Mouse (Mus musculus): ENCODE results near the gene Kat2b. TPM values are rescaled to one million over a fixed set of nuclear protein-coding genes. Genes with fewer than 3 reads are reported as not detected.
"Not testable (repeated sequence)": the region's sequence is repeated elsewhere in the genome, so short reads cannot be mapped to it uniquely, and the experiment has no call there.

Gene Kat2b
- polyA plus RNA-seq, 1 experiment from 2014 or later = 2.6 TPM

- H3K27me3 ChIP-seq (ENCODE audit: low read depth, poor library complexity, severe bottlenecking); H3K4me1 ChIP-seq; H3K27ac ChIP-seq (replicated peaks); DNase-seq (ENCODE audit: low spot score); H3K36me3 ChIP-seq; H3K9me3 ChIP-seq (replicated peaks); H3K4me3 ChIP-seq: not testable (repeated sequence)
- WGBS = 87% methylated on average over 8 of the region's 8 CpGs
Observed at GRCm38 (mm10) chr17:53697521-53697920, 130.9 kb downstream of the Kat2b start.

- no peaks in the 10 kb centered on the region for H3K36me3 ChIP-seq
- H3K27me3 ChIP-seq (ENCODE audit: low read depth, poor library complexity, severe bottlenecking) = no peaks in the 10 kb centered on the region
- H3K4me1 ChIP-seq = no peaks in the 10 kb centered on the region
- H3K27ac ChIP-seq (replicated peaks) = no peak overlapping the region
- no peak for DNase-seq (ENCODE audit: low spot score)
- H3K4me3 ChIP-seq = no peak overlapping the region
- H3K9me3 ChIP-seq (replicated peaks) = no peaks in the 10 kb centered on the region
- 64% methylated on average over 1 of the region's 1 CpGs for WGBS
Observed at GRCm38 (mm10) chr17:53714453-53714852, 147.8 kb downstream of the Kat2b start.

- WGBS = 61% methylated on average over 1 of the region's 1 CpGs
- DNase-seq (ENCODE audit: low spot score); H3K4me1 ChIP-seq: not testable (repeated sequence)
Observed at GRCm38 (mm10) chr17:53715161-53715560, 148.5 kb downstream of the Kat2b start.

GRCm38 (mm10) chr17:53718474-53718873, 151.8 kb downstream of the Kat2b start:
- 69% methylated on average over 1 of the region's 1 CpGs for whole genome bisulfite sequencing
- DNase-seq (ENCODE audit: low spot score) = no peak
- Histone ChIP-seq H3K4me3 (no peak overlapping the region), H3K36me3 (no peaks in the 10 kb centered on the region), H3K27me3 (ENCODE audit: low read depth, poor library complexity, severe bottlenecking) (no peaks in the 10 kb centered on the region), H3K4me1 (no peaks in the 10 kb centered on the region), H3K9me3 (replicated peaks) (no peaks in the 10 kb centered on the region), H3K27ac (replicated peaks) (no peak overlapping the region)

More at GRCm38 (mm10) chr17:53715161-53715560, 148.5 kb downstream of the Kat2b start:
- H3K27ac ChIP-seq (replicated peaks); H3K36me3 ChIP-seq; H3K4me3 ChIP-seq; H3K27me3 ChIP-seq (ENCODE audit: low read depth, poor library complexity, severe bottlenecking); H3K9me3 ChIP-seq (replicated peaks): not testable (repeated sequence)

- not testable (repeated sequence) for H3K9me3 ChIP-seq (replicated peaks); H3K27ac ChIP-seq (replicated peaks); H3K27me3 ChIP-seq (ENCODE audit: low read depth, poor library complexity, severe bottlenecking); H3K36me3 ChIP-seq; H3K4me3 ChIP-seq; DNase-seq (ENCODE audit: low spot score); H3K4me1 ChIP-seq
- WGBS = 91% methylated on average over 3 of the region's 3 CpGs
Observed at GRCm38 (mm10) chr17:53718916-53719315, 152.3 kb downstream of the Kat2b start.

Other genes with a start within 250 kb of the Kat2b start
- 0.67 and 0.85 TPM in 2 replicates for gene Efhb, start 103.5 kb upstream of the Kat2b start, polyA plus RNA-seq (2016; fragmentation: Nextera tagmentation; extraction: Ambion mirVana)
- 66.3 and 68.7 TPM in 2 replicates for gene Rab5a, start 87.6 kb upstream of the Kat2b start, polyA plus RNA-seq (2016; fragmentation: Nextera tagmentation; extraction: Ambion mirVana)
- gene Pp2d1, start 27.4 kb upstream of the Kat2b start, polyA plus RNA-seq (2016; fragmentation: Nextera tagmentation; extraction: Ambion mirVana) = 0.15 and 0.29 TPM in 2 replicates
- 45.7 and 49.5 TPM in 2 replicates for gene Sgo1, start 122.5 kb downstream of the Kat2b start, polyA plus RNA-seq (2016; fragmentation: Nextera tagmentation; extraction: Ambion mirVana)